Mouse (Mus musculus) heart, embryonic 16.5 days (tissue): ENCODE results near the gene Calm5. TPM values are rescaled to one million over a fixed set of nuclear protein-coding genes. Genes with fewer than 3 reads are reported as not detected.
"Not testable (repeated sequence)": the region's sequence is repeated elsewhere in the genome, so short reads cannot be mapped to it uniquely, and the experiment has no call there.

Source experiments
- ATAC-seq: fragments of 200-750 bp; cut with Nextera tagmentation; replicated peaks from 2 replicates; pipeline ENCODE4 v1.8.0; 2017; ENCODE audit warnings: moderate number of reproducible peaks; ENCODE audit not compliant: insufficient read depth, low FRiP score; ENCODE audit errors: extremely low read depth
- H3K27ac ChIP-seq: fragments of 300-500 bp; sonication (generic); 2 replicates; pipeline ENCODE4 v1.5.1; 2014; ENCODE audit warnings: mild to moderate bottlenecking, low read length, control low read depth, moderate library complexity
- H3K27me3 ChIP-seq: fragments of 300-500 bp; sonication (generic); 2 replicates; pipeline ENCODE4 v1.6.1; 2014; ENCODE audit warnings: low read length, mixed read lengths; ENCODE audit not compliant: control insufficient read depth, insufficient read depth
- H3K36me3 ChIP-seq: fragments of 300-500 bp; sonication (generic); 2 replicates; pipeline ENCODE4 v1.6.1; 2014; ENCODE audit not compliant: control insufficient read depth, insufficient read depth
- H3K4me1 ChIP-seq: fragments of 300-500 bp; sonication (generic); 2 replicates; pipeline ENCODE4 v1.6.1; 2014; ENCODE audit warnings: low read length, mixed read lengths; ENCODE audit not compliant: control insufficient read depth, insufficient read depth
- H3K4me2 ChIP-seq: fragments of 300-500 bp; sonication (generic); 2 replicates; pipeline ENCODE4 v1.6.1; 2014; ENCODE audit warnings: low read depth, mild to moderate bottlenecking, control low read depth, low read length
- H3K4me3 ChIP-seq: fragments of 300-500 bp; sonication (generic); 2 replicates; pipeline ENCODE4 v1.5.1; 2014; ENCODE audit warnings: mild to moderate bottlenecking, control low read depth, low read length
- H3K9ac ChIP-seq: fragments of 300-500 bp; sonication (generic); 2 replicates; pipeline ENCODE4 v1.6.1; 2014; ENCODE audit warnings: low read length, control low read depth
- H3K9me3 ChIP-seq: fragments of 300-500 bp; sonication (generic); replicated peaks from 2 replicates; pipeline ENCODE4 v1.6.1; 2016; ENCODE audit warnings: low read length; ENCODE audit not compliant: control insufficient read depth
- WGBS: fragments of 180-500 bp; shearing (Covaris S2); extraction: QIAGEN DNeasy Blood & Tissue Kit; methylation state at CpG from one replicate; pipeline ENCODE4 v1.1.7; 2014; 5-methylcytosine and 5-hydroxymethylcytosine counted together
- polyA plus RNA-seq: library from polyadenylated mRNA; unstranded; fragments of >200 nt; fragmentation: Nextera tagmentation; extraction: Ambion mirVana; gene quantifications from 2 replicates; pipeline ENCODE4 v1.2.1, GENCODE M21; 2015

The Calm5 gene
- polyA plus RNA-seq, 1 experiment from 2014 or later = not detected

DNA sequence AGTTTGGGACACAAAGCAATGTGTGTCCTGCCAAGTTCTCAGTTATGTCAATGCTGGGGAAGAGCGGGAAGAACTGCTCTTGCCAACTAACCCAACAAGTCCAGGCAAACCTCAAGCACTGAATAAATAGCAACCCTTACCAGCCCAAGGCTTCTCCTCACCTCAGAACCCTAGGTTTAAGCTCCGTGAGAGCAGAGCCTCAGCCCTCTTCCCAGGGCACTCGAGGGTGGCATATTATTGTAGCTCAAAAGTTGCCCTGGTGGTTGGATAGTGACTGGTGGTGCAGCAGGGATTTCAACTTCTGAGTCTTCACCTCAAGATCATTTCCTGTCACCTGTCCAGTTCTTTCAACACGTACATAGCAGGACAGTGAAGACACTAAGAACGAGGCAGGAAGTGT lies 22.4 kb upstream of the Calm5 start:
- ATAC-seq = no peak
- no peaks in the 10 kb centered on the region for H3K4me1 ChIP-seq
- no peaks in the 10 kb centered on the region for H3K9me3 ChIP-seq
- no peak overlapping the region for H3K4me2 ChIP-seq
- no peak overlapping the region for H3K27ac ChIP-seq
- no peak overlapping the region for H3K4me3 ChIP-seq
- H3K36me3 ChIP-seq = no peaks in the 10 kb centered on the region
- WGBS = 68% methylated on average over 5 of the region's 5 CpGs
- H3K27me3 ChIP-seq = no peaks in the 10 kb centered on the region
- H3K9ac ChIP-seq = no peak overlapping the region

GRCm38 (mm10) chr13:3831994-3832393 lies 22.0 kb upstream of the Calm5 start:
- ATAC-seq = no peak
- Histone ChIP-seq H3K4me2 (no peak overlapping the region), H3K36me3 (no peaks in the 10 kb centered on the region), H3K9ac (no peak overlapping the region), H3K9me3 (no peaks in the 10 kb centered on the region), H3K27me3 (no peaks in the 10 kb centered on the region), H3K4me1 (no peaks in the 10 kb centered on the region), H3K4me3 (no peak overlapping the region), H3K27ac (no peak overlapping the region)
- WGBS = 50% methylated on average over 1 of the region's 1 CpGs

DNA sequence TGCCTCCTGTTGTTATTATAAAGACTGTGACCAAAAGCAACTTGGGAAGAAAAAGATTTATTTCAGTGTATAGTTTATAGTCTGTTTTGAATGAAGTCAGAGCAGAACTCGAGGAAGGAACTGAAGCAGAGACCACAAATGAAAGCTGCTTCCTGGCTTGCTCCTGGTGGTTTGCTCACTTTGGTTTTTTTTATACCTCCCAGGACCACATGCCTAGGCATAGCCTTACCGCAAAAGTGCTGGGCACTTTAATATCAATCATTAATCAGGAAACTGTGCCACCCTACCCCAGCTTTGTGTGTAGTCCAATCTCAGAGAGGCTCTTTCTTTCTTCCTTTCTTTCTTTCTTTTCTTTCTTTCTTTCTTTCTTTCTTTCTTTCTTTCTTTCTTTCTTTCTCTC lies 21.5 kb upstream of the Calm5 start:
- ATAC-seq = no peak
- 54% methylated on average over 2 of the region's 2 CpGs for WGBS
- H3K4me1 ChIP-seq = no peaks in the 10 kb centered on the region

DNA sequence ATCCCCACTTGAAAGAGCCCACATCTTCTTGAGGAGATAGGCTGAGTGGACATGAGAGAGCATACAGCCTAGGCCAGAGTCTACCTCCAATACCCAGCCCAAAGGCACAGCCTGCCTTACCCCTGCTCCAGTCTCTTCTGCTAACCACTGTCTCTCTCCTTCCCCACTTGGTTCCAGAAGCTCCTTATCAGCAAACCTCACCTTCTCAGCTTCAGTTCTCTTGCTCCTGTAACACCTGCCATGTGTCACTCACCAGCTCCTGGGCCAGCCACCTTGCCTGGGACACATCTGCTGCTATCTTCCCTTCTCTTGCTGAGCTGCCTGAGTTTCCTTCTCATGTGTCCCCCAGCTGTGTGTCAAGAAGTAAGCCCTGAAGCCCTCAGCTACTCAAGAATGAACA lies 20.3 kb upstream of the Calm5 start:
- not testable (repeated sequence) for H3K4me3 ChIP-seq, H3K9ac ChIP-seq, H3K27ac ChIP-seq, H3K9me3 ChIP-seq, H3K4me2 ChIP-seq, ATAC-seq, H3K36me3 ChIP-seq, H3K4me1 ChIP-seq, H3K27me3 ChIP-seq

More for the DNA sequence above, 21.5 kb upstream of the Calm5 start:
- no peak overlapping the region for H3K27ac ChIP-seq
- H3K4me2 ChIP-seq = no peak overlapping the region
- no peaks in the 10 kb centered on the region for H3K36me3 ChIP-seq
- no peaks in the 10 kb centered on the region for H3K9me3 ChIP-seq
- H3K9ac ChIP-seq = no peak overlapping the region
- H3K4me3 ChIP-seq = no peak overlapping the region
- no peaks in the 10 kb centered on the region for H3K27me3 ChIP-seq

DNA sequence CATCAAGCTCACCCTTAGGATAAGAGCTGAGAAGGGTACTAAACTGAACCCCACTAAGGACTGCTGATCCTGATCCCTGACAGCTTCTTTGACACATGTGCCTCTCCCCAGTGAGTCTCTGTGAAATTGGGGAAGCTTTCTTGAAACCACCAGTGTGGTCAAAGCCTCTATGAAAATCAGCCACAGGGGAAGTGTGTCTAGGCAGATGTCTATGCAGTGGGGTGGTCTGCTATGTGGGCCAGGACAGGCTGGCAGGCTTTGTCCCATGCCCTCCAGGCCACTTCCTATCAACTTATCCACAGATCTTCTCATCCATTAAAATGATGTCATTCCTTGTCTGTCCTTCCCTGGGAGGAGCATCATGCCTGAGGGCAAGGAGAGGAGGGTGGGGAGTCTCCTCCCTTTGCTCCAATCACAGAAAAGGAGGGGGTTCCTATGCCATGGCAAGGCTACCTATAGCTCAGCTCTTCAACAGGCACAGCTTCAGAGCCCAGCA lies 16.6 kb upstream of the Calm5 start, which contains the start of gene Calm4:
Gene Calm4 (plus strand): TSS at position 446 of the 496 bp plus-strand sequence.
- H3K36me3 ChIP-seq, H3K27ac ChIP-seq, H3K27me3 ChIP-seq, ATAC-seq, H3K4me3 ChIP-seq, H3K4me1 ChIP-seq, H3K4me2 ChIP-seq, H3K9me3 ChIP-seq, H3K9ac ChIP-seq: not testable (repeated sequence)

DNA sequence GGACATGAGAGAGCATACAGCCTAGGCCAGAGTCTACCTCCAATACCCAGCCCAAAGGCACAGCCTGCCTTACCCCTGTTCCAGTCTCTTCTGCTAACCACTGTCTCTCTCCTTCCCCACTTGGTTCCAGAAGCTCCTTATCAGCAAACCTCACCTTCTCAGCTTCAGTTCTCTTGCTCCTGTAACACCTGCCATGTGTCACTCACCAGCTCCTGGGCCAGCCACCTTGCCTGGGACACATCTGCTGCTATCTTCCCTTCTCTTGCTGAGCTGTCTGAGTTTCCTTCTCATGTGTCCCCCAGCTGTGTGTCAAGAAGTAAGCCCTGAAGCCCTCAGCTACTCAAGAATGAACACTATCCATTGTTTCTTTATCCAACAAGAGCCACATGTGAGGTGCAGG lies 13.3 kb upstream of the Calm5 start:
- ATAC-seq, H3K4me1 ChIP-seq, H3K4me3 ChIP-seq, H3K27me3 ChIP-seq, H3K36me3 ChIP-seq, H3K4me2 ChIP-seq, H3K9me3 ChIP-seq, H3K9ac ChIP-seq, H3K27ac ChIP-seq: not testable (repeated sequence)

- Histone ChIP-seq H3K4me2 (no peak overlapping the region), H3K36me3 (no peaks in the 10 kb centered on the region), H3K27me3 (no peaks in the 10 kb centered on the region), H3K9ac (no peak overlapping the region), H3K9me3 (no peaks in the 10 kb centered on the region), H3K27ac (no peak overlapping the region), H3K4me1 (no peaks in the 10 kb centered on the region), H3K4me3 (no peak overlapping the region)
- no peak for ATAC-seq
- 71% methylated on average over 1 of the region's 1 CpGs for WGBS
These were observed 3.6 kb upstream of the Calm5 start for GRCm38 (mm10) chr13:3850330-3850729.

- Histone ChIP-seq H3K9me3 (no peaks in the 10 kb centered on the region), H3K9ac (no peak overlapping the region), H3K36me3 (no peaks in the 10 kb centered on the region), H3K27ac (no peak overlapping the region), H3K27me3 (no peaks in the 10 kb centered on the region), H3K4me3 (no peak overlapping the region), H3K4me1 (no peaks in the 10 kb centered on the region; the same call in 1 of the 2 replicates), H3K4me2 (no peak overlapping the region)
- ATAC-seq = no peak
- 76% methylated on average over 2 of the region's 2 CpGs for WGBS
These were observed 883 bp downstream of the Calm5 start for GRCm38 (mm10) chr13:3854856-3855255.

- Histone ChIP-seq H3K4me3 (no peak overlapping the region), H3K4me1 (no peaks in the 10 kb centered on the region; the same call in 1 of the 2 replicates), H3K4me2 (no peak overlapping the region), H3K27ac (no peak overlapping the region), H3K9ac (no peak overlapping the region), H3K36me3 (no peaks in the 10 kb centered on the region), H3K9me3 (no peaks in the 10 kb centered on the region), H3K27me3 (no peaks in the 10 kb centered on the region)
- no peak for ATAC-seq
- WGBS = 73% methylated on average over 1 of the region's 1 CpGs
These were observed 2.3 kb downstream of the Calm5 start for GRCm38 (mm10) chr13:3856252-3856651.

DNA sequence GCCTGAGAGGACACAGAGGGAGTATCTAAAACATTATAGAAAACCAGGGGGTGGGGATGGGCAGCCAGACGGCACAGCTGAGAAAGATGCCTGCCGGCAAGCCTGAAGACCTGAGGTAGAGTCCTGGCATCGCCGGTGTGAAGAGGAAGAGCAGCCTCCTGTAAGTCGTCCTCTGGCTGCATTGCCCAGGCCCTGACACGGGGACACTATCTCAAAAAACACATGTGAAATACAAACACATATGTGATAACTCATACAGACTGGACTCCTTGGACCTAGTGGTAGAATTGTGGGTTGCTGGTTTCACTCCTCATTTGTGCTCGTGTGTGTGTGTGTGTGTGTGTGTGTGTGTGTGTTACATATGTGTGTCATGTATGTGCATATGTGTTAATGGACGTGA lies 7.3 kb downstream of the Calm5 start:
- no peak overlapping the region for H3K4me2 ChIP-seq
- H3K4me1 ChIP-seq = no peaks in the 10 kb centered on the region; the same call in 1 of the 2 replicates
- 75% methylated on average over 8 of the region's 8 CpGs for WGBS
- H3K9me3 ChIP-seq = no peaks in the 10 kb centered on the region
- H3K36me3 ChIP-seq = no peaks in the 10 kb centered on the region
- H3K27ac ChIP-seq = no peak overlapping the region
- H3K4me3 ChIP-seq = no peak overlapping the region
- ATAC-seq = no peak
- H3K9ac ChIP-seq = no peak overlapping the region
- no peaks in the 10 kb centered on the region for H3K27me3 ChIP-seq
